Mouse (Mus musculus) small intestine, adult 10 weeks (tissue): ENCODE measurements around the gene Fastk. TPM values are rescaled to one million over a fixed set of nuclear protein-coding genes. Genes with fewer than 3 reads are reported as not detected.

Source experiments
- polyA plus RNA-seq: library from polyadenylated mRNA; stranded (reverse); fragments of 350-450 nt; fragmentation: Illumina TruSeq; extraction: RNeasy Lipid Tissue Mini Kit (QIAGEN cat#74804); gene quantifications from one replicate; pipeline ENCODE4 v1.2.3, GENCODE M21; 2014; ENCODE audit warnings: low replicate concordance

Gene Fastk
- polyA plus RNA-seq: 2.4 TPM

DNA sequence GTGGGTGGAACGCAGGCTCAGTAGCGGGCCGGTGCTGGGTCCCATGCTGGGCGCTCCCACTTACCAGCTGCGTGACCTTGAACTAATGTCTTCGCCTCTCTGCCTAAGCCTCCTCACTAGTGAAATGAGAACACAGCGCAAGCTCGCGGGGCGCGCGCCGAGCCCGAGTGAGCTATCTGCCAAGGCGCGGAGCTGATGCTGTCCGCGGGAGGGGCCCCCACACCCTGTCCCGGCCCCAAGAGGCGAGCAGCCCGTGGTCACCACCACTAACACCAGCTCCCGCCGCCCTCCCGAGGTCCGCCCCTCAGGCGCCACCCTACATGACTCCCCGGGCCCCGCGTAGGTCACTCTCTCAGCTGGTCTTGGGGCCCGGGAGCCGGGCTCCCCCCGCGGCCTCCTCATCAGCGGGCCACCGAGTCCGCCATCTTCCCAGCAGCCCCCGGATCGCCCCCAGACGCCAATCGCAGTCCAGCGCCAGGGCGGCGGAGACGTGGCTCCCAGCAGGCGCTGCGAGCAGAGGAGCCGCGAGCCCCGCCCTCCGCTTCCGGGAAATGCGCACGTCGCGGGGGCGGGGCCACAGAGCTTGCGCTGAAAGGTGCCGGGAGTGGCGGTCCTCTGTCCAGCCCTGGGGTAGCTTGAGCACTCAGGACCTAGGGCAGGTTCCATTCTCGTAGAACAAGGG is at the start of gene Fastk:
Gene Fastk (minus strand): TSS at position 542 of the 682 bp plus-strand sequence.

GRCm38 (mm10) chr5:24452030-24452690 is 7.1 kb upstream of the Fastk start, which contains the start of gene Agap3:
Agap3 (plus strand) TSS chr5:24452177.

DNA sequence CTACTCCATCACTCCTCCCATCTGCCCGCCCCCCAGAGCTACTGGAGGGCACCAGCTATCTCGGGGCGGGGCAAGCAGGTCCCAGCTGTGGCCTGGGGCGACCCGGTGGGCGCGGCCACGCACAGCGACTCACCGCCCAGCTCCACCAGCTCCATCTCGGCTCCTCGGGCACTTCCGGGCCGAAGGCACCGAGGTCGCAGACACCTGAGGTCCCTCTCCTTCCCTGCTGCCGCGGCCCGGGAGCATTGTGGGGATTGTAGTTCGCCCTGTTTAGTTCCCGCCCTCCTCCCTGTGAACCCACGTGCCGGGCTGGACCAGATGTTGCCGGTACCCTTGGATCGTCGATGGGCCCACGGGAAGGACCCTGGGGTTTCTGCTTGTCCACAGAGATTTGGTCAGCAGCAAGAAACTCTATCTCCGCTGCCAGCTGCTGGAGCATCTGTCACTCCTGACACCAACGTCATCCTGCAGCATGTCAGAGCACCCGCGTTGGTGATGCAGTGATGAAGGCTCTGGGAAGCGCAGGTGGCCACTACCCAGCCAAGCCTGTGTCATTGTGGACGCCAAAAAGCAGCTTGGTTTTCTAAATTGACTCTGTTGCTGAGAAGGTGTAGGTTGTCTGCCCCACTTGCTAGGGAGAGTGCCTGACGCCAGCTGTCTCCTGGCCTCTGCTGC is 2.7 kb upstream of the Fastk start, which contains the start of gene Tmub1:
Gene Tmub1 (minus strand): TSS at position 231 of the 675 bp plus-strand sequence.

DNA sequence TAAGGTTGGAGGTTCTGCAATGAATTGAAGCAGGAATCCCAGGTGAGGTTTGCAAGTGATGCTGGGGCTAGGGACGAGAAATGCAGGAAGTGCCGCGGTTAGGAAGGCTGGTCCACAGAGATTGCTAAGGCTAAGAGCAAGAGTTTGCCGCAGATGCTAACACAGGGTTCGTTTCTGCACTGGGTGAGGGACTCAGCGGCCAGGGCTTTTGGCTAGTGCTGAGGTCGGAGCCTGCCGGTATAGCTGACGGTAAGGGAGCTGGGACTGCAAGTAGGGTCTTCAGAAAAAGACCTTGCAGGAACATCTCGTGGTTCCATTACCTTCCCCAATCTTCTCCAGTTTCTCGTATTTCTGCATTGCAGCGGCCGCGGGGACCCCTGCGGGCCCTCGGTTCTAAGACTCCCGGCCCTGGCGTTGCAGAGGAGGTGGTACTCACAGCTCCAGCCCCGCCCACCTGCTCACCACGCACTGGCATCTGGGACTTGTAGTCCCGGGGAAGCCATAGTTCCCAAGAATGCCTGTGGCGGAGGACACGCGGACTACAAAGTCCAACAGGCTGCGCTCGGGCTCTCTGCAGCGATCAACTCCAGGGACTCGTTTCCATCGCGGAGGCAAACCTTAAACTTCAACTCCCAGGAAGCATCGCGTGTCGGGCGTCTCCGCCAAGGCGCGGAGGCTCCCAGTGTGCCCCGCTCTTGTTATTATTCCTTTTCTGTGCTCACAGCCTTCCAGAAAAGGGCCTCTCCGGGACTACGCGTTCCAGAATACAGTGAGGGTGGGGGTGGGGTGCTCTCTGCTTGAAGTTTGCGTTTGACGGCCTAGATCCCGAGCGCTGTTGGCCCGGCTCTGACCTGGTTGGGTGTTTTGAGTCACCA is 21.7 kb downstream of the Fastk start, which contains the start of the genes Cdk5 and Slc4a2:
Gene Cdk5 (minus strand): TSS at position 402 of the 875 bp plus-strand sequence.
Gene Slc4a2 (plus strand): TSS at position 709 of the 875 bp plus-strand sequence.

GRCm38 (mm10) chr5:24413042-24413693 is 31.9 kb downstream of the Fastk start, which contains the start of gene Asic3:
Asic3 (plus strand) TSS chr5:24413392.

GRCm38 (mm10) chr5:24393392-24393997 is 51.6 kb downstream of the Fastk start, which contains the start of gene Abcb8:
Abcb8 (plus strand) TSS chr5:24393663.

DNA sequence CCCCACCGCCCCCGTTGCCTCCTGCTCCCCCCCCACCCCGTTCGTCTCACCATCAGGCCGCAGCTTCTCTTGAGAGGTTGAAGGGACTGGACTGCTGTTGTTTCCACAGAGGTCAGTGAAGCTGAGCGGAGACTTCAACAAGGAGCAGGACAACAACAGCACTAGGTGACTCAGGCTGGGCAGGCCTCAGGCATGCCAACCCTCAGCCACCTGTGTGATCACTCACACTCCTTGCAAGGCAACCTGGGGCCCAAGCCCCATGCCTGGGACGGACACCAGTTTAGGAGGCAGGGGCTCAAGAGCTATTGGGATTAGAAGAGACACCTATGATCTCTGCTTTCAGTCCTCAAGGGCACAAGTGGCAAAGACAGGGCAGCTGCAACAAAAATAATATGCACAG is 53.2 kb downstream of the Fastk start, which contains the start of gene Atg9b:
Gene Atg9b (minus strand): TSS at position 280 of the 400 bp plus-strand sequence.

Other genes starting within 250 kb of the Fastk start
- gene Kcnh2, start 93.7 kb downstream of the Fastk start, polyA plus RNA-seq: not detected
- 0.19 TPM for gene Nos3, start 80.5 kb downstream of the Fastk start, polyA plus RNA-seq
- not detected for gene Atg9b, start 53.1 kb downstream of the Fastk start, polyA plus RNA-seq
- 2.0 TPM for gene Abcb8, start 51.6 kb downstream of the Fastk start, polyA plus RNA-seq
- not detected for gene Asic3, start 31.9 kb downstream of the Fastk start, polyA plus RNA-seq
- 10.0 TPM for gene Cdk5, start 21.8 kb downstream of the Fastk start, polyA plus RNA-seq
- 8.6 TPM for gene Slc4a2, start 21.4 kb downstream of the Fastk start, polyA plus RNA-seq
- gene Tmub1, start 2.6 kb upstream of the Fastk start, polyA plus RNA-seq: 2.1 TPM
- gene Agap3, start 6.9 kb upstream of the Fastk start, polyA plus RNA-seq: 0.37 TPM
- gene Gbx1, start 81.9 kb upstream of the Fastk start, polyA plus RNA-seq: not detected
- gene Asb10, start 95.7 kb upstream of the Fastk start, polyA plus RNA-seq: not detected
- gene 4931409K22Rik, start 111.5 kb upstream of the Fastk start, polyA plus RNA-seq: not detected
- gene Abcf2, start 132.2 kb upstream of the Fastk start, polyA plus RNA-seq: 5.7 TPM
- gene Chpf2, start 141.5 kb upstream of the Fastk start, polyA plus RNA-seq: 0.63 TPM
- not detected for gene Smarcd3, start 179.1 kb upstream of the Fastk start, polyA plus RNA-seq
- 36.2 TPM for gene Nub1, start 240.2 kb upstream of the Fastk start, polyA plus RNA-seq